Mouse (Mus musculus) ES-Bruce4 (cell line): ENCODE data around the gene Tuba3a.

ENCODE experiments used
- CTCF ChIP-seq: IDR thresholded peaks from one replicate; pipeline ENCODE4 v1.8.1; 2011; ENCODE audit warnings: low read depth, low read length
- EP300 ChIP-seq: IDR thresholded peaks from 2 replicates; pipeline ENCODE4 v1.6.1; 2011; ENCODE audit warnings: low read depth, low read length; ENCODE audit not compliant: insufficient read depth
- POLR2A ChIP-seq: IDR thresholded peaks from one replicate; pipeline ENCODE4 v1.8.1; 2011; ENCODE audit warnings: low read length; ENCODE audit not compliant: insufficient read depth

DNA sequence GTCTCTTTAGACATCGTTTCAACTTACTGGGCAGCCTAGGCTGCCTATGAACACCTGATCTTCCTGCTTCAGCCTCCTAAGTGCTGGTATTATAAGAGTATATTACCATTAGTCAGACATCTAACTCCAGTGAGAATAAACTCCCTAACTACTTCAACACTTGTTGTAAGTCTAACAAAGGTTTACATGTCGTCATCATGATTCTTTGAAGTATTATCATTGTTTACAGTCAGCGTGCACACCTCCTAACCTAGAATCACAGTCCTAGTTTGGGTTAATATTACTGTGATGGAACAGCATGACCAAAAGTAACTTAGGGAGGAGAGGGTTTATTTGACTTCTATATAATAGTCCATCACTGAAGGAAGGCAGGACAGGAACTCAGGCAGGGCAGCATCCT is 18.4 kb downstream of the Tuba3a start:
- TF ChIP-seq CTCF (no peak), POLR2A (no peak), EP300 (no peak)
